In the genomic region with DNA sequence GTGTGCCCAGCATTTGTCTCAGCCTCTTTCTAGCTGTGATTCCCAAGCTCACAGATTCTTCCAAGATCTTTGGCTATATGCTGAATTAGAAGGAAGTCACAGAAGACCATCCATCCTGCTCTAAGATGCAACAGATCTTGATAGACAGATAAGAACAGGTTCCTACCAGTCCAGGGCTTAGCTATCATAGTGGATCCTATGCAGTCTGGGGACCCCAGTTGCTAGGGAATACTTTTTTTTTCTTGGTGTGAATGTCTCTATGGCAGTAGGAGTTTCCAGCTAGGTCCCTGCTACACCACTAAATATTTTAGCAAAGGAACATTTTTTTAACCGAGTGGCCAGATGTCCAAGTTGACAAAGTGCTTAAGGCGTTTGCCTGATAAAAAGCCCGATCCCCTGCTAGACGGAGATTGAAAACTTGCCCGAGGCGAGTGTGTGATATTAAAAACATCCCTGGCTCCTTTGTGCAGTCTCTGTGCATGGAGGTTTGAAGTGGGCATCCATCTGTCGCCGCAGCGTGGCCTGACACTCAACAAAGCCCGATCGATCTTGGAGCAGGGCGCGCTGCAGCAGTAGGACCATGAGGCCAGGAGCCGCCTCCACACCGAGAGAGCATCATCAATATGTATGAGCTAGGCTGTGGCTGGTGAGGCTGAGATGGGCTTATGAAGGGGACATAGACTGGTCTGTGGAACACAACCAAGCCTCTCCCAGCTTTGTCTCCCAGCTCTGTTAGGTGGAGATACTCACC, we compare ENCODE assay signal across 20 mouse cellular contexts. TPM values are rescaled to one million over a fixed set of nuclear protein-coding genes. Genes with fewer than 3 reads are reported as not detected.
A peak's percentile ranks its signal among the peaks of the same experiment; 100 is the strongest.
DNase-seq lines count a peak whose midpoint lies in the region; ATAC-seq lines count a peak whose summit lies in the region.
"Had no signal": no experiment of that assay in that cellular context is flagged by ENCODE, and none has a peak within 500 bp of the region (broad histone marks: within the 10 kb centered on the region; RNA-seq: fewer than 3 reads in every experiment).

No protein-coding gene starts in this region.

- H3K4me2 ChIP-seq in forebrain, embryonic 13.5 days: no peak overlapping the region
- H3K4me2 ChIP-seq in hindbrain, embryonic 16.5 days (ENCODE audit: low read length): no peak overlapping the region
- H3K4me2 ChIP-seq: embryonic facial prominence, embryonic 13.5 days; intestine, embryonic 15.5 days; limb, embryonic 15.5 days had no signal

- WGBS in forebrain, embryonic 13.5 days: 42% methylated on average over 15 of the region's 15 CpGs
- 20% methylated on average over 15 of the region's 15 CpGs for WGBS in hindbrain, embryonic 16.5 days

- no peaks in the 10 kb centered on the region for H3K36me3 ChIP-seq in forebrain, embryonic 13.5 days (ENCODE audit: poor library complexity, severe bottlenecking)
- H3K36me3 ChIP-seq in hindbrain, embryonic 16.5 days (ENCODE audit: control insufficient read depth, insufficient read depth, low read length): no peaks in the 10 kb centered on the region
- H3K36me3 ChIP-seq: embryonic facial prominence, embryonic 13.5 days; intestine, embryonic 15.5 days; limb, embryonic 15.5 days had no signal

- peak; percentile 71 for ATAC-seq in forebrain, embryonic 13.5 days
- ATAC-seq in hindbrain, embryonic 16.5 days: peak; percentile 68; the same call in 1 of the 2 replicates
- ATAC-seq: intestine, embryonic 15.5 days had no signal

- H3K4me3 ChIP-seq in forebrain, embryonic 13.5 days: no peak overlapping the region
- no peak overlapping the region for H3K4me3 ChIP-seq in hindbrain, embryonic 16.5 days (ENCODE audit: low read length)
- H3K4me3 ChIP-seq: embryonic facial prominence, embryonic 13.5 days; intestine, embryonic 15.5 days; limb, embryonic 15.5 days had no signal

- H3K9ac ChIP-seq in forebrain, embryonic 13.5 days: no peak overlapping the region
- no peak overlapping the region for H3K9ac ChIP-seq in hindbrain, embryonic 16.5 days (ENCODE audit: low read depth, low read length)
- H3K9ac ChIP-seq: embryonic facial prominence, embryonic 13.5 days; intestine, embryonic 15.5 days; limb, embryonic 15.5 days had no signal

- H3K4me1 ChIP-seq in forebrain, embryonic 13.5 days: peaks cover 16% of the 10 kb centered on the region; the same call in 1 of the 2 replicates
- H3K4me1 ChIP-seq in hindbrain, embryonic 16.5 days (ENCODE audit: control insufficient read depth, insufficient read depth, low read depth, low read length): peaks cover 6% of the 10 kb centered on the region; the same call in 1 of the 2 replicates
- H3K4me1 ChIP-seq: embryonic facial prominence, embryonic 13.5 days; intestine, embryonic 15.5 days; limb, embryonic 15.5 days had no signal

- intact Hi-C loops in gastrocnemius, postnatal 36 days (cut with DNase I): no loop called here

- peaks cover 52% of the 10 kb centered on the region for H3K27me3 ChIP-seq in forebrain, embryonic 13.5 days
- H3K27me3 ChIP-seq in hindbrain, embryonic 16.5 days (replicated peaks; ENCODE audit: control insufficient read depth, insufficient read depth, low read length): no peaks in the 10 kb centered on the region; the same call in 1 of the 2 replicates
- H3K27me3 ChIP-seq: embryonic facial prominence, embryonic 13.5 days had no signal

- H3K27ac ChIP-seq in forebrain, embryonic 13.5 days: peak overlapping the region; percentile 61
- 0 out of 2 replicates have a peak overlapping the region, but pooled peaks have one; percentile 32 for H3K27ac ChIP-seq in hindbrain, embryonic 16.5 days (ENCODE audit: low read depth, low read length)
- H3K27ac ChIP-seq: embryonic facial prominence, embryonic 13.5 days; intestine, embryonic 15.5 days; limb, embryonic 15.5 days had no signal

- H3K9me3 ChIP-seq in forebrain, embryonic 13.5 days (replicated peaks): no peaks in the 10 kb centered on the region
- no peaks in the 10 kb centered on the region for H3K9me3 ChIP-seq in hindbrain, embryonic 16.5 days (ENCODE audit: control insufficient read depth, low read length)
- H3K9me3 ChIP-seq: embryonic facial prominence, embryonic 13.5 days; intestine, embryonic 15.5 days; limb, embryonic 15.5 days had no signal

- peak; percentile 54 for DNase-seq in embryo, embryonic 11 days
- DNase-seq in neural tube, embryonic 10.5 days (ENCODE audit: extremely low spot score, low spot score): peak; percentile 35
- no peak for DNase-seq in thymus, postnatal 0 days (ENCODE audit: low spot score)
- DNase-seq in adrenal gland, postnatal 36 days: no peak
- no peak for DNase-seq in gastrocnemius, postnatal 36 days
- DNase-seq: adrenal gland, postnatal 14 days; heart, adult 18-20 months; kidney, postnatal 10 days; layer of hippocampus, postnatal 36 days; thymus, postnatal 4 days had no signal

RNA-seq across cellular contexts. Expression of a gene that starts 18.0 kb away (rescaled TPM):
- 0.40 and 1.2 TPM in 2 replicates for polyA plus RNA-seq in forebrain, embryonic 13.5 days (2015; fragmentation: Nextera tagmentation; extraction: Ambion mirVana)
- 0.36 and 0.69 TPM in 2 replicates for polyA plus RNA-seq in hindbrain, embryonic 16.5 days (2015; fragmentation: Nextera tagmentation; extraction: Ambion mirVana)
- 0.17 and 0.19 TPM in 2 replicates for polyA plus RNA-seq in thymus, postnatal 0 days (2015; fragmentation: Nextera tagmentation; extraction: Ambion mirVana)
- not detected for total RNA-seq in adrenal gland, postnatal 36 days (2021)
- total RNA-seq in gastrocnemius, postnatal 36 days (2021): not detected
- total RNA-seq: adrenal gland, postnatal 14 days; CH12.LX; heart, adult 18-20 months; layer of hippocampus, postnatal 36 days had no signal
- polyA plus RNA-seq: embryonic facial prominence, embryonic 13.5 days; heart, postnatal 0 days; intestine, embryonic 15.5 days; limb, embryonic 15.5 days; lung, embryonic 16.5 days; small intestine, adult 2 months; stomach, embryonic 16.5 days had no signal

RNA-seq across cellular contexts. Expression of a gene that starts 33.6 kb away (rescaled TPM):
- 0.18 and 0.58 TPM in 2 replicates for polyA plus RNA-seq in forebrain, embryonic 13.5 days (2015; fragmentation: Nextera tagmentation; extraction: Ambion mirVana)
- 0.19 and 0.42 TPM in 2 replicates for polyA plus RNA-seq in hindbrain, embryonic 16.5 days (2015; fragmentation: Nextera tagmentation; extraction: Ambion mirVana)
- 2.6 and 3.1 TPM in 2 replicates for polyA plus RNA-seq in thymus, postnatal 0 days (2015; fragmentation: Nextera tagmentation; extraction: Ambion mirVana)
- total RNA-seq in adrenal gland, postnatal 36 days (2021): 1 to 10 TPM; 1.1 to 1.2 TPM
- under 1 TPM in 1 of 2 experiments, not detected in 1; 0.33 TPM for total RNA-seq in gastrocnemius, postnatal 36 days (2021)

RNA-seq across cellular contexts. Expression of a gene that starts 48.8 kb away (rescaled TPM):
- polyA plus RNA-seq in forebrain, embryonic 13.5 days (2015; fragmentation: Nextera tagmentation; extraction: Ambion mirVana): 55.3 and 56.3 TPM in 2 replicates
- 52.8 and 58.9 TPM in 2 replicates for polyA plus RNA-seq in hindbrain, embryonic 16.5 days (2015; fragmentation: Nextera tagmentation; extraction: Ambion mirVana)
- polyA plus RNA-seq in thymus, postnatal 0 days (2015; fragmentation: Nextera tagmentation; extraction: Ambion mirVana): 50.5 and 53.1 TPM in 2 replicates
- total RNA-seq in adrenal gland, postnatal 36 days (2021): 10 to 100 TPM; 58.9 to 63.1 TPM
- total RNA-seq in gastrocnemius, postnatal 36 days (2021): 10 to 100 TPM; 32.1 to 33.8 TPM

RNA-seq across cellular contexts. Expression of a gene that starts 48.9 kb away (rescaled TPM):
- polyA plus RNA-seq in forebrain, embryonic 13.5 days (2015; fragmentation: Nextera tagmentation; extraction: Ambion mirVana): 33.4 and 35.7 TPM in 2 replicates
- polyA plus RNA-seq in hindbrain, embryonic 16.5 days (2015; fragmentation: Nextera tagmentation; extraction: Ambion mirVana): 20.7 and 21.7 TPM in 2 replicates
- polyA plus RNA-seq in thymus, postnatal 0 days (2015; fragmentation: Nextera tagmentation; extraction: Ambion mirVana): 25.6 and 32.2 TPM in 2 replicates
- total RNA-seq in adrenal gland, postnatal 36 days (2021): 10 to 100 TPM; 38.7 to 40.7 TPM
- total RNA-seq in gastrocnemius, postnatal 36 days (2021): 10 to 100 TPM; 14.3 to 17.5 TPM

Comparison
In these comparisons a context has a peak if more than half of its experiments do, and no peak if none do; other contexts are left out.
1. DNase-seq: peak in embryo, embryonic 11 days (single experiment) and neural tube, embryonic 10.5 days (single experiment); none in thymus, postnatal 0 days (single experiment), adrenal gland, postnatal 36 days (0 of 2) and gastrocnemius, postnatal 36 days (0 of 2).